Mouse (Mus musculus): Measurements from ENCODE around the gene Upk2. TPM values are rescaled to one million over a fixed set of nuclear protein-coding genes. Genes with fewer than 3 reads are reported as not detected.
"Not testable (repeated sequence)": the region's sequence is repeated elsewhere in the genome, so short reads cannot be mapped to it uniquely, and the experiment has no call there.

Upk2 gene
- polyA plus RNA-seq, 1 experiment from 2014 or later: not detected

- ATAC-seq (no peak), DNase-seq (ENCODE audit: low read depth, low spot score) (no peak)
- no peak for TF ChIP-seq CTCF (IDR thresholded peaks at IDR 0.05)
- H3K27me3 ChIP-seq: peaks cover 5% of the 10 kb centered on the region
- ChIA-PET CTCF (interaction anchor here (16.6 kb wide), 1 partner anchor 26 kb away, joined by 206 read pairs; no protein-coding TSS in a partner anchor), POLR2A (no interaction called here)
- in situ Hi-C loops (cut with MboI; ENCODE audit: low pct_unique_long_range_greater_than_20kb): loop anchor here (5.0 kb wide), 1 partner anchor 38 kb away; no protein-coding TSS in a partner anchor
Measured at GRCm38 (mm10) chr9:44474327-44474726, 19.6 kb upstream of the Upk2 start.

DNA sequence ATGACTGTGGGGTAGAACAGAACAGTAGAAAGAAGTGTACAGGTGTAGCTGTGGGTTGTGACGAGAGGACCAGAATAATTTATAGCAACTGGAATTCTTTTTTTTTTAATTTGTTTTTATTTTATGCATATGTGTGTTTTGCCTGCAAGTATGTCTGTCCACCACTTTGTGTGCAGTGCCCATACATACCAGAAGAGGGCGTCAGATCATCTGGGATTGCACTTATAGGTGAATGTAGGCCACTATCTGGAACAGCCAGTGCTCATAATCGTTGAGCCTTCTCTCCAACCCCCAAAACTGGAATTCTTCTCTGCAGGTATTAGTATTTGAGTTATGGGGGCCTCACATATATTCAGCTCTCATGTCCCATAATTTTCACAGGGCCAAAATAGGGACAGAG is 18.4 kb upstream of the Upk2 start:
- CTCF ChIA-PET: no interaction called here

GRCm38 (mm10) chr9:44468800-44469199 is 14.0 kb upstream of the Upk2 start:
- ATAC-seq (no peak), DNase-seq (ENCODE audit: low read depth, low spot score) (no peak)
- TF ChIP-seq CTCF (IDR thresholded peaks at IDR 0.05): no peak
- peaks cover 18% of the 10 kb centered on the region for H3K27me3 ChIP-seq
- CTCF ChIA-PET: interaction anchor here (1.2 to 1.5 kb wide), 2 partner anchors 14 to 15 kb away, joined by 3 to 4 read pairs; partner anchors contain the start of gene Upk2
- POLR2A ChIA-PET: interaction anchor here (1.1 kb wide), 1 partner anchor 10 kb away, joined by 3 read pairs; no protein-coding TSS in a partner anchor
- in situ Hi-C loops (cut with MboI; ENCODE audit: low pct_unique_long_range_greater_than_20kb): no loop called here

More for the DNA sequence above, 18.4 kb upstream of the Upk2 start:
- peaks cover 5% of the 10 kb centered on the region for H3K27me3 ChIP-seq
- no peak for DNase-seq (ENCODE audit: low read depth, low spot score)
- in situ Hi-C loops (cut with MboI; ENCODE audit: low pct_unique_long_range_greater_than_20kb): loop anchor here (5.0 kb wide), 1 partner anchor 39 kb away; no protein-coding TSS in a partner anchor
- POLR2A ChIA-PET: no interaction called here
- no peak for TF ChIP-seq CTCF (IDR thresholded peaks at IDR 0.05)
- no peak for ATAC-seq

- no peak for TF ChIP-seq CTCF (IDR thresholded peaks at IDR 0.05)
- CTCF ChIA-PET: interaction anchor here (1.2 to 1.5 kb wide), 4 partner anchors 14 to 184 kb away, joined by 3 to 4 read pairs (median 4); partner anchors contain the start of gene Upk2
- DNase-seq (ENCODE audit: low read depth, low spot score) (no peak), ATAC-seq (no peak)
- POLR2A ChIA-PET: interaction anchor here (0.5 to 1.1 kb wide), 2 partner anchors 9 kb away, joined by 3 read pairs; no protein-coding TSS in a partner anchor
- in situ Hi-C loops (cut with MboI; ENCODE audit: low pct_unique_long_range_greater_than_20kb): no loop called here
- peaks cover 18% of the 10 kb centered on the region for H3K27me3 ChIP-seq
Measured at GRCm38 (mm10) chr9:44468224-44468623, 13.4 kb upstream of the Upk2 start.

DNA sequence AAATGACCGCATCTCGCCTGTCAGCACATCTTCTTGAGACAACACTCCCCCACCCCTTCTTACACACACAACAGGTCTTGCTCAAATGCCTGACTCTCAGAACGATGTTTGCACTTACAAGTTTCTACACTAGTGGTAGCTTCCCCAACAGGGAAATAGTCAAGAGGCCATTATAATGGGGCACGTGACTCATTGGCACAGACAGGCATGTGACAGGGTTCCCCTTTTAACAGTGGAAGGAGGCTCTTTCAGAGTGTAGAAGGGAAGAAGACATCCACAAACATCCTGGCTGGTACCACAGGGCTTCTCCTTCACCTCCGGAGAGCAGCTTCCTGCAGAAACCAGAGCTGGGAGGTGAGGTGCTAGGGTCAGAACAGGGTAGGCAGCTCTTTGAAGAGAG is 7.2 kb upstream of the Upk2 start:
- peaks cover 8% of the 10 kb centered on the region for H3K27me3 ChIP-seq
- DNase-seq (ENCODE audit: low read depth, low spot score): no peak
- no peak for TF ChIP-seq CTCF (IDR thresholded peaks at IDR 0.05)
- ATAC-seq: no peak
- in situ Hi-C loops (cut with MboI; ENCODE audit: low pct_unique_long_range_greater_than_20kb): no loop called here
- CTCF ChIA-PET: interaction anchor here (1.1 kb wide), 1 partner anchor 8 kb away, joined by 3 read pairs; no protein-coding TSS in a partner anchor
- POLR2A ChIA-PET: no interaction called here

DNA sequence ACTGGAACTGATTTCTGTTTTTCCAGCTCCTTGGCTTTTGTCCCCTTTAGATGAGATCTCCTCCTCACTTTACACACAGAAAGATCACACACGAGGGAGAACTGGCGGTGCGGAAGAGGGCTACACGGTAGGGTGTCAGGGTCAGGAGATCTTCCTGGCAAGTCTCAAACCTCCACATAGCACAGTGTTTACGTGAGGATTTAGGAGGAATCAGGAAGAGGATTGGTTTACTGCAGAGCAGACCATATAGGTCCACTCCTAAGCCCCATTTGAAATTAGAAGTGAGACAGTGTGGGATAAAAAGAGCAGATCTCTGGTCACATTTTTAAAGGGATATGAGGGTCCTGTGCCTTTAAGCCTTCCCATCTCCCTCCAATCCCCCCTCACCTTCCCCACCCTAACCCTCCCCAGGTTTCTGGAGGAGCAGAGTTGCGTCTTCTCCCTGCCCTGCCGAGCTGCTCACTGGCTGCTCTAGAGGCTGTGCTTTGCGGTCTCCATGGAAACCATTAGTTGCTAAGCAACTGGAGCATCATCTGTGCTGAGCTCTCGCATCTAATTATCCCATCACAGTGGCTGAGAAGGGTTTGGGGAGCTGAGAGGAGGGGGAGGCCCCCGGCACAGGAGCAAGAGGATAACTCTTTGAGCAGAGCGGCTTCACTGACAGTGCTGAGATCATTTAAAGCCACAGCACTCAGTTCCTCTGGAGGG is 2.4 kb upstream of the Upk2 start:
- ATAC-seq: no peak
- peaks cover 4% of the 10 kb centered on the region for H3K27me3 ChIP-seq
- POLR2A ChIA-PET: no interaction called here
- TF ChIP-seq CTCF (IDR thresholded peaks at IDR 0.05): no peak
- no peak for DNase-seq (ENCODE audit: low read depth, low spot score)
- CTCF ChIA-PET: interaction anchor here (1.4 kb wide), 1 partner anchor 195 kb away, joined by 4 read pairs; no protein-coding TSS in a partner anchor
- in situ Hi-C loops (cut with MboI; ENCODE audit: low pct_unique_long_range_greater_than_20kb): no loop called here

- peak; percentile 35 for ATAC-seq
- in situ Hi-C loops (cut with MboI; ENCODE audit: low pct_unique_long_range_greater_than_20kb): loop anchor here (5.0 kb wide), 1 partner anchor 198 kb away; no protein-coding TSS in a partner anchor
- CTCF ChIA-PET: interaction anchor here (0.7 to 4.8 kb wide), 13 partner anchors 8 to 212 kb away, joined by 3 to 53 read pairs (median 4); partner anchors contain the start of gene Foxr1
- no peaks in the 10 kb centered on the region for H3K27me3 ChIP-seq
- POLR2A ChIA-PET: interaction anchor here (0.5 to 1.5 kb wide), 2 partner anchors 7 to 198 kb away, joined by 5 to 6 read pairs; no protein-coding TSS in a partner anchor
- no peak for DNase-seq (ENCODE audit: low read depth, low spot score)
- TF ChIP-seq CTCF (IDR thresholded peaks at IDR 0.05): peak; percentile 91
Measured at GRCm38 (mm10) chr9:44454132-44454890, 465 bp downstream of the Upk2 start.

DNA sequence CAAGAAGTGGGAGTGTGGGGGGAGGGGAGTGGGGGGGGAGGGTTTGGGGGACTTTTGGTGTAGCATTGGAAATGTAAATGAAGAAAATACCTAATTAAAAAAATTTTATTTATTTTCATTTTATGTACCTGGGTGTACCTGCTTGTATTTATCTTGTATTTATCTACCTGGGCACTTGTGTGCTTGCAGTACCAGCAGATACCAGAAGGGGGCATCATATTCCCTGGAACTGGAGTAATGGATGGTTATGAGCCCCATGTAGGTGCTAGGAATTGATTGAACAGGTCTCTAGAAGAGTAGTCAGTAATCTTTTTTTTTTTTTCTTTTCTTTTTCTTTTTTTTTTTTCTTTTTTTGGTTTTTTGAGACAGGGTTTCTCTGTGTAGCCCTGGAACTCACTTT is 4.4 kb downstream of the Upk2 start:
- no peak for ATAC-seq
- CTCF ChIA-PET: interaction anchor here (4.8 kb wide), 1 partner anchor 202 kb away, joined by 53 read pairs; no protein-coding TSS in a partner anchor
- H3K27me3 ChIP-seq: no peaks in the 10 kb centered on the region
- POLR2A ChIA-PET: no interaction called here
- in situ Hi-C loops (cut with MboI; ENCODE audit: low pct_unique_long_range_greater_than_20kb): loop anchor here (5.0 kb wide), 1 partner anchor 202 kb away; no protein-coding TSS in a partner anchor
- no peak for DNase-seq (ENCODE audit: low read depth, low spot score)
- peak; percentile 52 for TF ChIP-seq CTCF (IDR thresholded peaks at IDR 0.05)

DNA sequence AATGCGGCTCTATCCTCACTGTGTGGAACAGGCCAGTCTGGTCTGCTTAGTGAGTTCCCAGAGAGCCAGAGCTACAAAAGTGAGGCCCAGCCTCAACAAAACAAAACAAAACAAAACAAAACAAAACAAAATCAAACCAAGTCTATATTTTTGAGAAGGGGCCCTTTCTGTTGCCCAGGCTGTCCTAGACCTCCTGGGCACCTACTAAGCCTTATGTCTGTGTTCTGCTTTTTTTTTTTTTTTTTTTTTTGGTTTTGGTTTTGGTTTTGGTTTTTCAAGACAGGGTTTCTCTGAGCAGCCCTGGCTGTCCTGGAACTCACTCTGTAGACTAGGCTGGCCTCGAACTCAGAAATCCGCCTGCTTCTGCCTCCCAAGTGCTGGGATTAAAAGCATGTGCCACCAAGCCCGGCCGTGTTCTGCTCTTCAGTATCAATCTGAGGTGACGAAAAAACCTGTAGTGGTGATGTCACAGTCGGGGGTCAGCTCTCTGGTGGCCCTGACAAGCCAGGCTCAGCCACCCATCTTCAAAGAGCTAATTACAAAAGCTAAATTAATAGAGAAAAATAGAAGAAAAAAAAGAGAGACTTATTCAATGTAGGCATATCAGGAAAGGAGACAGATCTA is 10.3 kb downstream of the Upk2 start:
- ChIA-PET CTCF (interaction anchor here (0.9 kb wide), 1 partner anchor 208 kb away, joined by 3 read pairs; no protein-coding TSS in a partner anchor), POLR2A (interaction anchor here (0.5 kb wide), 1 partner anchor 12 kb away, joined by 4 read pairs; no protein-coding TSS in a partner anchor)
- in situ Hi-C loops (cut with MboI; ENCODE audit: low pct_unique_long_range_greater_than_20kb); ATAC-seq; DNase-seq (ENCODE audit: low read depth, low spot score); H3K27me3 ChIP-seq: not testable (repeated sequence)

GRCm38 (mm10) chr9:44440961-44441360 is 13.8 kb downstream of the Upk2 start, which contains the start of gene Foxr1:
TSS of gene Foxr1 (minus strand) at chr9:44441136.
- in situ Hi-C loops (cut with MboI; ENCODE audit: low pct_unique_long_range_greater_than_20kb): no loop called here
- ChIA-PET POLR2A (no interaction called here), CTCF (interaction anchor here (1.3 kb wide), 1 partner anchor 13 kb away, joined by 5 read pairs; no protein-coding TSS in a partner anchor)
- H3K27me3 ChIP-seq: peaks cover 7% of the 10 kb centered on the region
- ATAC-seq: no peak
- DNase-seq (ENCODE audit: low read depth, low spot score): no peak
- TF ChIP-seq CTCF (IDR thresholded peaks at IDR 0.05): no peak

Measured in Patski (cell line).